Mouse (Mus musculus): ENCODE results near the gene Zeb2. TPM values are rescaled to one million over a fixed set of nuclear protein-coding genes. Genes with fewer than 3 reads are reported as not detected.

The Zeb2 gene
- polyA plus RNA-seq, 1 experiment, result 97.6 TPM

GRCm38 (mm10) chr2:45017186-45017800 lies 99.9 kb downstream of the Zeb2 start:
- no peak for DNase-seq (ENCODE audit: extremely low spot score in 1 of 2, low spot score in 1 of 2)

GRCm38 (mm10) chr2:45013325-45013724 lies 103.9 kb downstream of the Zeb2 start:
- no peak for DNase-seq (ENCODE audit: extremely low spot score in 1 of 2, low spot score in 1 of 2)

- DNase-seq (ENCODE audit: extremely low spot score in 1 of 2, low spot score in 1 of 2), result no peak
These were observed 104.5 kb downstream of the Zeb2 start for GRCm38 (mm10) chr2:45012676-45013075.

GRCm38 (mm10) chr2:45010701-45011100 lies 106.5 kb downstream of the Zeb2 start:
- DNase-seq (ENCODE audit: extremely low spot score in 1 of 2, low spot score in 1 of 2), result no peak

GRCm38 (mm10) chr2:44999906-45000305 lies 117.3 kb downstream of the Zeb2 start:
- peak; percentile 66 to 81 for DNase-seq (ENCODE audit: extremely low spot score in 1 of 2, low spot score in 1 of 2)

- no peak for DNase-seq (ENCODE audit: extremely low spot score in 1 of 2, low spot score in 1 of 2)
These were observed 118.5 kb downstream of the Zeb2 start for GRCm38 (mm10) chr2:44998710-44999109.

GRCm38 (mm10) chr2:44981646-44982045 lies 135.5 kb downstream of the Zeb2 start:
- no peak for DNase-seq (ENCODE audit: extremely low spot score in 1 of 2, low spot score in 1 of 2)

- DNase-seq (ENCODE audit: extremely low spot score in 1 of 2, low spot score in 1 of 2), result peak in 1 of 2 experiments; percentile 75
These were observed 138.0 kb downstream of the Zeb2 start for GRCm38 (mm10) chr2:44979042-44979721.

GRCm38 (mm10) chr2:44978038-44978437 lies 139.2 kb downstream of the Zeb2 start:
- DNase-seq (ENCODE audit: extremely low spot score in 1 of 2, low spot score in 1 of 2), result no peak

- no peak for DNase-seq (ENCODE audit: extremely low spot score in 1 of 2, low spot score in 1 of 2)
These were observed 139.6 kb downstream of the Zeb2 start for GRCm38 (mm10) chr2:44977556-44977955.

GRCm38 (mm10) chr2:44977051-44977450 lies 140.1 kb downstream of the Zeb2 start:
- no peak for DNase-seq (ENCODE audit: extremely low spot score in 1 of 2, low spot score in 1 of 2)

GRCm38 (mm10) chr2:44976484-44976883 lies 140.7 kb downstream of the Zeb2 start:
- no peak for DNase-seq (ENCODE audit: extremely low spot score in 1 of 2, low spot score in 1 of 2)

- DNase-seq (ENCODE audit: extremely low spot score in 1 of 2, low spot score in 1 of 2), result no peak
These were observed 143.4 kb downstream of the Zeb2 start for GRCm38 (mm10) chr2:44973828-44974227.

GRCm38 (mm10) chr2:44970087-44970646 lies 147.0 kb downstream of the Zeb2 start:
- DNase-seq (ENCODE audit: extremely low spot score in 1 of 2, low spot score in 1 of 2), result peak in 1 of 2 experiments; percentile 20

- no peak for DNase-seq (ENCODE audit: extremely low spot score in 1 of 2, low spot score in 1 of 2)
These were observed 147.6 kb downstream of the Zeb2 start for GRCm38 (mm10) chr2:44969640-44970039.

GRCm38 (mm10) chr2:44969226-44969625 lies 148.0 kb downstream of the Zeb2 start:
- peak in 1 of 2 experiments; percentile 35 for DNase-seq (ENCODE audit: extremely low spot score in 1 of 2, low spot score in 1 of 2)

- DNase-seq (ENCODE audit: extremely low spot score in 1 of 2, low spot score in 1 of 2), result no peak
These were observed 151.2 kb downstream of the Zeb2 start for GRCm38 (mm10) chr2:44965834-44966555.

GRCm38 (mm10) chr2:44962620-44963019 lies 154.6 kb downstream of the Zeb2 start:
- DNase-seq (ENCODE audit: extremely low spot score in 1 of 2, low spot score in 1 of 2), result no peak

GRCm38 (mm10) chr2:44961192-44961591 lies 156.0 kb downstream of the Zeb2 start:
- no peak for DNase-seq (ENCODE audit: extremely low spot score in 1 of 2, low spot score in 1 of 2)

GRCm38 (mm10) chr2:44960561-44960960 lies 156.6 kb downstream of the Zeb2 start:
- DNase-seq (ENCODE audit: extremely low spot score in 1 of 2, low spot score in 1 of 2), result no peak

- no peak for DNase-seq (ENCODE audit: extremely low spot score in 1 of 2, low spot score in 1 of 2)
These were observed 159.8 kb downstream of the Zeb2 start for GRCm38 (mm10) chr2:44957329-44957797.

All from frontal cortex, adult 2 months (tissue).